Mouse (Mus musculus) skeletal muscle tissue, adult 2 months (tissue): ENCODE data around the gene Lbp.
A peak's percentile ranks its signal among the peaks of the same experiment; 100 is the strongest.

Experiments used
- DNase-seq: peaks from one replicate; pipeline ENCODE4 v3.0.0-alpha.2; 2012; ENCODE audit warnings: low read depth, low spot score

Gene Lbp

GRCm38 (mm10) chr2:158305948-158306695 is at the start of gene Lbp:
Lbp (plus strand) TSS chr2:158306493.
- peak; percentile 59 for DNase-seq

- no peak for DNase-seq
Observed at GRCm38 (mm10) chr2:158256894-158257293, 49.4 kb upstream of the Lbp start.

- DNase-seq = no peak
Observed at GRCm38 (mm10) chr2:158258005-158258418, 48.3 kb upstream of the Lbp start, which contains the start of gene Bpi. Bpi (plus strand) TSS chr2:158258094.

- peak; percentile 56 for DNase-seq
Observed at GRCm38 (mm10) chr2:158258781-158259180, 47.5 kb upstream of the Lbp start.

GRCm38 (mm10) chr2:158259498-158259897 is 46.8 kb upstream of the Lbp start:
- no peak for DNase-seq

GRCm38 (mm10) chr2:158264877-158265276 is 41.4 kb upstream of the Lbp start:
- no peak for DNase-seq

GRCm38 (mm10) chr2:158270017-158270416 is 36.3 kb upstream of the Lbp start:
- DNase-seq = no peak

- no peak for DNase-seq
Observed at GRCm38 (mm10) chr2:158273646-158274045, 32.6 kb upstream of the Lbp start.

GRCm38 (mm10) chr2:158275349-158275748 is 30.9 kb upstream of the Lbp start:
- no peak for DNase-seq

- DNase-seq = no peak
Observed at GRCm38 (mm10) chr2:158275811-158276210, 30.5 kb upstream of the Lbp start.

- DNase-seq = no peak
Observed at GRCm38 (mm10) chr2:158276451-158276850, 29.8 kb upstream of the Lbp start.

- DNase-seq = no peak
Observed at GRCm38 (mm10) chr2:158276878-158277277, 29.4 kb upstream of the Lbp start.

GRCm38 (mm10) chr2:158279656-158280055 is 26.6 kb upstream of the Lbp start:
- no peak for DNase-seq

- no peak for DNase-seq
Observed at GRCm38 (mm10) chr2:158281497-158282205, 24.6 kb upstream of the Lbp start.

GRCm38 (mm10) chr2:158283136-158283535 is 23.2 kb upstream of the Lbp start:
- no peak for DNase-seq

- DNase-seq = no peak
Observed at GRCm38 (mm10) chr2:158283771-158284170, 22.5 kb upstream of the Lbp start.

GRCm38 (mm10) chr2:158284571-158284970 is 21.7 kb upstream of the Lbp start:
- DNase-seq = peak; percentile 47

GRCm38 (mm10) chr2:158285655-158286054 is 20.6 kb upstream of the Lbp start:
- DNase-seq = no peak

GRCm38 (mm10) chr2:158295700-158296099 is 10.6 kb upstream of the Lbp start:
- no peak for DNase-seq

- DNase-seq = no peak
Observed at GRCm38 (mm10) chr2:158299203-158299602, 7.1 kb upstream of the Lbp start.

- no peak for DNase-seq
Observed at GRCm38 (mm10) chr2:158299731-158300130, 6.6 kb upstream of the Lbp start.

GRCm38 (mm10) chr2:158302807-158303206 is 3.5 kb upstream of the Lbp start:
- DNase-seq = peak; percentile 55

GRCm38 (mm10) chr2:158306696-158307049 is 380 bp downstream of the Lbp start:
- no peak for DNase-seq
